Mouse (Mus musculus) kidney, adult 2 months (tissue): ENCODE measurements around the gene Spata5.

Source experiments
- CTCF ChIP-seq: fragments of 200-500 bp; conservative IDR thresholded peaks from 2 replicates; pipeline ENCODE4 v1.5.1; 2011; ENCODE audit warnings: low read depth, mild to moderate bottlenecking, control low read depth, low read length, moderate library complexity, mixed read lengths; ENCODE audit not compliant: insufficient read depth, insufficient read length
- POLR2A ChIP-seq: fragments of 200-500 bp; IDR thresholded peaks from one replicate; pipeline ENCODE4 v1.6.1; 2011; ENCODE audit warnings: low read depth, low read length, control low read depth

DNA sequence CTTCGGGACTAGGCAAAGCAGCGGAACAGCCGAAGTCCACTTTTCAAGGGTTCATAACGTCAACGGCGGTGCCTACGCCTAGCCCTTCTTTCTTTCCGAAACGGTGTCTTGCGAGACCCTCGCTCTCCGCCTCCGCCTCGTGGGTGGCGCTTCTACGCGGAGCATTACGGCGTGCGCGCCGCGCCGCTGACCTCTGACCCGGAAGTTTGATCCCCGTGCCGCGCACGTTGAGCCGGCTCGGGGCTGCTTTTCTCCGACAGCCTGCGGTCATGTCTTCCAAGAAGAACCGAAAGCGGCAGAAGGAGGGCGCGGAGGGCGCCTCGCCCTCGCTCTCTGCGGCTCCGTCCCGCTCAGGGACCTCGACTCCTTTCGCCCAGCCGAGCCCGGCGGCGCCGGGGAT lies 376 bp downstream of the Spata5 start, which contains the start of gene Nudt6:
- TF ChIP-seq CTCF (no peak), POLR2A (no peak)
